Mouse (Mus musculus) R1 (cell line): Measurements from ENCODE around the gene Tfap4.

Experiments used
- DNase-seq: peaks from one replicate; pipeline ENCODE4 v3.0.0-alpha.2; 2018; ENCODE audit warnings: low read depth, low spot score

Tfap4 gene

DNA sequence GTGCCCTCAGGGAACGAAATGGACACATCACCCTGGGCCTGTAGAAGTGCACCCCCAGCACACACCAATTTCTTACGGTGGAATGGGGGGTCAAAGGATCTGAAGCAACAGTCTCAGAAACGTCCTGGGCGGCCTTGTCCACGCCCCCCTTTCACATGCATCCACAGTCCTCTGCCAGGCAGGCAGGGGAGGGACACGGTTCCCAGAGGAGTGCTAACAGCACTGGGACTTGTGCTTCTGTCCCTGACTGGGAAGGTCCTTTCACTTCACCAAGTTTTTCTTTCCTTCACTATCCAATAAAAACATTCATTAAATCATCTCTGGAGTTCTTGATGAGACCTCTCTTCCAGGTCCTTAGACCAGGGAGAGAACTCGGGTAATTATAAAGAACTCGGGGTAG is 39.0 kb downstream of the Tfap4 start:
- DNase-seq = no peak

GRCm38 (mm10) chr16:4519825-4520224 is 39.8 kb downstream of the Tfap4 start:
- DNase-seq = no peak

- DNase-seq = no peak
Observed at GRCm38 (mm10) chr16:4519157-4519556, 40.5 kb downstream of the Tfap4 start.

DNA sequence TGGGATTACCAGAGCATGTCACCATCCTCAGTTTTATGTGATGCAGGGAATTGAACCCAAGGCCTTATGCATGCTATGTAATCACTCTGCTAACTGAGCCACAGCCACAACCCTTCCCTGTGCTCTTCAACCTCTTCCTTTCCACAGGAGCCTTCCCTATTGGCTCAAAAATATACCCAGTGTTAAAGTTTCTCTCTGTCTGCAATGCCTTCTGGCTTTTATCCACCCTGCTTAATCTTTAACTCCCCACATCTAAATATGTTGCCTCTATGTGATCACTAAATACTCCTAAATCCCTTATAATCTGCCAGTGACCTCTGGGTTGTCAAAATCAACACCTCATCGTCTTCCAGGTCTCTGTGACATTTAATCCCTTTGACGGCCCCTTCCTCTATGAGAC is 41.7 kb downstream of the Tfap4 start:
- DNase-seq = no peak

DNA sequence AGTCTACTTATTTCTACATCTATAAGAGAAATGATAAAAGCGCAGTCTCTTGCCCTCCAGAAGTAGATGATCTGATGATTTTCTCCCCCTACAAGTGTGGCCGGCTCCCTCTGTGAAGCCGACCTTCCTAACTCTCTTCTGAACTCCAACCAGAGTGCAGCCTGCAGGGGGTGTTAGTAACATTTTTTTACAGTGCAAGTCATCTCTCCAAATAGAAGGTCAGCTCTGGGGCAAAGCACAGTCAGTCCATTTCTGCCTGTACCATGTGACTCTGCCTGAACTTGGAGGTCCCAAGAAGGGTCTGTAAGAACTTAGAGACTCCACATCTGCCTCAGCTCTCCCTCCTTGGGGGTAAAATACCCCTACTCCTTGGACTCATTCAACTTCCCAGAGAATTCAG is 45.3 kb downstream of the Tfap4 start:
- no peak for DNase-seq

DNA sequence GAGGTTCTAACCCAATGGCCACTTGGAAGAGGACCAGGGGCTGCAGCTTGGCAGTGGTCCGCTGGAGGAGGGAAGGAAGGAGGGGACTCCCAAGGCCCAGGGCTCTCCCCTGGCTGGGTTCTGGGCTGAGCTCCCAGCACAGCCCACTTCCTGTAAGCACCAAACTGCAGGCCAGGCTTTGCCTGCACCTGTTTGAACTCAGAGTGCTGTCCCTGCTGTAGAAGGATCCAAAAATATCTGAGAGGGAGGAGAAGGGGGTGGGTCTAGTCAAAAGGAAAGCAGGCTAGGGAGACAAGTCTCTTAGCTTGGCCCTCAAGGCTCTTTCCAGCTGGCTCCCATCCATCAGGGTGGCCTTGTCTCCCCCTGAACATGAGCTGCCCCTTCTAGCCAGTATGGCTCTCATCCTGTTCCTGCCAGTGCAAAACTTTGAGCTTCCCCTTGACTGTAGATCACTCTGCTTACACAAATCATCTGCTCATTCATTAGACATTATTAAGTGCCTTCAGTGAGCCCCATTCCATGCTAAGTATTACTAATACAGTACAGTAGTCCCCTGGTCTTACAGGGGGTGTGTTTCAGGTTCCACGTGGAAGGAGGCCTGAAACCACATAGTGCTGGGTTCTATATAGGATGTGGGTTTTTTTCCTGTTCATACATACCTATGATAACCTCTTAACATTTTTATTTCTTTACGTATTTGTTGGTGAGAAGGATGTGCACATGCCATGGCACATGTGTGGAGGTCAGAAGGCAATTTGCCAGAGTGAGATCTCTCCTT is 46.8 kb downstream of the Tfap4 start:
- DNase-seq = no peak

DNA sequence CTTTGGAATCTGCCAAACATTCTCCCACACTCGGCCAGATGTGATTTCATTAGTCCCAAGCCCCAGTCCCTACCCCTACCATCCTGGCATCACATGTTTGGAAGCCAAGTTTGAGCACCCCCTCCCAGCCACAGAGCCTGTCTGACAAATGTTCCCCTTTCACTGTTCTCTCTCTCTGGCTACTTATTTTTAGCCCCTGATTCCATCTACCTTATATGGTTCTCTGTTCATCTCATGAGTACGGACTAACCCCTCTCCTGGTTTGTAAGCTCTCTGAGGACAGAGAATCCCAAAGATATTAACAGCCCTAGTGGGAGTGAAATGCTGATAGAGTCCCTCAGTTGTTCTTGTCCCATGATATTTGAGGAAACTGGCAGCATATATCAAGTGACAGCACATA is 48.3 kb downstream of the Tfap4 start:
- DNase-seq = no peak

GRCm38 (mm10) chr16:4506181-4506580 is 53.5 kb downstream of the Tfap4 start:
- DNase-seq = no peak

DNA sequence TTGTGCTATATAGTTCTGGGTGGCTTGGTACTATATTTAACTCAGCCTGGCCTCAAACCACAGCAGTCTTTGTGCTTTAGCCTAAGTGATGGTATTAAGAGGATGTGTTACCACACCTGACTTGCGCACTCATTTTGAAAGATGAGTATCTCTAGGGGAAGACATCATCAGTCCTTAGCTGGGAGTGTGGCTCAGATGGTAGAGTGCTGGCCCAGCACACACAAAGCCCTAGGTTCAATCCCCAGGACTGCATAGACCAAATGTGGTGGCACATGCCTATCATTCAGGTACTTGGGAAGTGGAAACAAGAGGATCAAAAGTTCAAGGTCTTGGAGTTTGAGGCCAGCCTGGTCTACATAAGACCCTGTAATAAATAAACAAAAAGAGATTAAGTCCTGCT is 56.2 kb downstream of the Tfap4 start:
- DNase-seq = no peak

- no peak for DNase-seq
Observed at GRCm38 (mm10) chr16:4502568-4502967, 57.1 kb downstream of the Tfap4 start.

DNA sequence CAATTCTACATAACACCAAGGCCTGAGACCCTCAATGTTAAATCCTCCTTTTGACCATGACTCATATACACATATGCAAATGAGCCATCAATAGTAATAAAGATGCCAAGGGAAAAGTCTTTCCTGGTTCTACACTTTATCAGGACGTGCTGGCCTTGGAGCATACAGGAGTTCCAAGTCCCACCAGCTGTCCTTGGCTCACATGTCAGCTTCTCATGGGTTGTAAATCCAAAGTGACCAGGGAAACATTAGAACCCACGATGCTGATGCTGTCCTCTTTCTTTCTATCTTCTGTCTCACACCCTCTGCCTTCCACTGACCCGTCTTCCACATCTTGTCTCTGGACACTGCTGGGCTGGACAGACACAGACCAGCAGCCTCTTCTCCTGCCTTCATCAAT is 58.0 kb downstream of the Tfap4 start:
- no peak for DNase-seq

- DNase-seq = no peak
Observed at GRCm38 (mm10) chr16:4500598-4501385, 58.9 kb downstream of the Tfap4 start.

DNA sequence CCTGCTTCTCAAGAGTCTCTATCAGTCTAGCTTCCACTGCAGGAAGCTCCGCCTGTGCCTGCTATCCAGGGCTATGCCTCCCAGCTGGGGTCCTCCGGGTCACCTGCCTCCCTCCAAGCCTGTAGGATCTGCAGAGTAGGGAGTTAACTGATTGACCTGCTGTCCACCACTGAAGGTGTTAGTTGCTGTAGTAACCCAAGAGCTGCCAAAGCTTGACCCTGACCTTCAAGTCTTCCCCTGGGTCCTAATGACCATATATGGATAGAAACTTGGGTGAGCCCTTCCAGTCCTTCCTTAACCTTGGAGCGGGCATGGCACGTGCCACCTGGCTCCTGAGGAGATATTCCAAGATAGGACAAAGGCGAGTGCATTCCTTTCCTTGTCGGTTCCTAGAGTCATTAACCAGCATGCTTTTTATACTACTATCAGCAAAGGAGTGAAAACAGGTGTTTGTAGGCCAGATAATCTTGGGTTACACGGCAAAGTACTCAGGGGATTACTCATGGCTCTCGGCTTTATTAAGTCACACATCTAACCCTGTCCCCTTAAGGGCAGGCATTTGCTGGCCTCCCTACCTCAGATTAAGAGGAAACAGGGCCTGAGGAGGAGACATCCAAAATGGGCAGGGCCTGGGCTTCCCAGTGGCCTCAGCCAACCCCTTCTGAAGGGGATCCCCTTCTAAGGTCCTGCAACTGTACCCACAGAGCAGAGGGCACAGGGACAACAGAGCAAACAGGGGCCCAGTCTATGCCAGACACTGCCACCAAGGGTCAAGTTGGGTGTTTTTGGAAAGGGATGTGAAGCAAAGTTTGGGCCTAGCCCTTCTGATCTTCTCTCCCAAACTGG is 61.7 kb downstream of the Tfap4 start:
- peak; percentile 85 for DNase-seq

DNA sequence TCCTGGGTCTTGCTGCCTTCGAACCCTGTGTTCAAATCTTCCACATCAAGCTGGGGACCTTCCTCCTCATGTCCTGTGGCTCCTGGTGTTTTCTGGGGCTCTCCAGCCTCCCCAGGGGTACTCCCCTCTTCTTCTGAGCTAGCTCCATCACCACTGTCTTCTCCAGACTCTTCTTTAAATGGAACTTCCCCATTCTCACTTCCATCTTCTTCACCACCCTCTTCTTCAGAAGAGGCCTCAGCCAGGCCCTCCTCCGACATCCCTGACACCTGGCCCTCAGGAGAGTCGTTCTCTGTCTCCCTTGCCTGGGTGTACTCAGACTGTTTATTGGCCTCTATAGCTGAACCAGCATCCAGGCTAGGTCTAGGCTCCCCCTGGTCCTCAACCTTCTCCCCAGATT is 63.2 kb downstream of the Tfap4 start:
- DNase-seq = no peak

DNA sequence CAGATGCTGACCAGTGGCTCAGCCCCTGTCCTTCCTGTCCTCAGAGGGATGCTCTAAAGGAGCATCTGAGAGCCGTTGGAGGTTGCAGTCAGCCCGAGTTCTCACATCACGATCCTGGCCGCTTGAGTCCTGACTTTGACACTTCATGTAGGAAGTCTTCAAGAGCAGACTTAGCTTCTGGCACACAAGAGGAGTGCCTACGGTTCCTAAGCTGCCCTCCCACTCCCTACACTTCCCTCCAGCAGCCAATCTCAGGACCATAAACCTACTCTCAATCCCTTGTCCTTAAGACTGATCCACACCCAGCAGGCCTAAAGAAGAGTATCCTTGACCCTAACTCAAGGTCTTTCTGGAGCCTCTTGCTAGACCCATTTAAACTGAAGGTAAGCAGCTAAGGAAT is 63.8 kb downstream of the Tfap4 start:
- peak; percentile 63 for DNase-seq
